Mouse (Mus musculus): ENCODE results near the gene Foxo1.

GRCm38 (mm10) chr3:52391897-52392296 is 123.8 kb downstream of the Foxo1 start:
- TF ChIP-seq CTCF (IDR thresholded peaks at IDR 0.05; ENCODE audit: low read depth) (no peak), EP300 (IDR thresholded peaks at IDR 0.05; ENCODE audit: low read depth) (no peak)

Measured in liver, postnatal 0 days (tissue).